Mouse (Mus musculus) right cerebral cortex, adult 18-20 months (tissue): ENCODE measurements at regions not wholly inside any gene's neighbourhood (a gene's known extent, or its start where the extent isn't known, plus 50 kb on each side); places are given as distances from the start of the nearest gene placed in this dataset.

Source experiments
- DNase-seq: peaks from one replicate; pipeline ENCODE4 v3.0.0; 2022; ENCODE audit warnings: mixed read lengths

DNA sequence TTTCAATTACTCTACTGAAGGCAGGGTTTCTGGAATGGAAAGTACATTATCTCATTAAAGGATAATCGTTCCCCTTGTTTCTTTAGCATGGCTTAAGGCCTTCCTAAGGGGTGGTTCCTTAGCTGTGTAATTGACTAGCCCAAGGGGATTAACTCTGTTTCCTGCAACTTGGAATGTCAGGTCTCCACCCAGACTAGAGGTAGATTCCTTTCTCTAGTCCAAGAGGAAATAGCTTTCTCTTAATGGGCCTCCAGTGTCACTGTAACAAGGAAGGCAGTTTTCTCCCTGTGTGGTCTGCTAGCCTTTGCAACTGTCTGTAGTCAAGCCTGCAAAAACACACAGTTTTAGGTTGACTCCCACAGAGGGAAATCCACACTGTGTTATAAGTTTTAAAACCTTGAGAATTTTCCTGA lies 64.0 kb upstream of the Adgra3 start:
- no peak for DNase-seq

- DNase-seq: no peak
Observed at GRCm38 (mm10) chr5:50119860-50120259, 61.1 kb upstream of the Adgra3 start.
